Mouse (Mus musculus): Measurements from ENCODE around the gene Hmg20a.
"Not testable (repeated sequence)": the region's sequence is repeated elsewhere in the genome, so short reads cannot be mapped to it uniquely, and the experiment has no call there.

Gene Hmg20a

GRCm38 (mm10) chr9:56417948-56418737, at the start of gene Hmg20a, which contains the start of gene Peak1:
Gene Hmg20a (plus strand): TSS chr9:56418609.
Gene Peak1 (minus strand): TSS chr9:56418067.
- peak; percentile 100 for DNase-seq (ENCODE audit: low spot score)

- DNase-seq (ENCODE audit: low spot score) = no peak
These were observed 49.6 kb upstream of the Hmg20a start for GRCm38 (mm10) chr9:56368814-56369213.

GRCm38 (mm10) chr9:56370710-56371109, 47.7 kb upstream of the Hmg20a start:
- no peak for DNase-seq (ENCODE audit: low spot score)

DNA sequence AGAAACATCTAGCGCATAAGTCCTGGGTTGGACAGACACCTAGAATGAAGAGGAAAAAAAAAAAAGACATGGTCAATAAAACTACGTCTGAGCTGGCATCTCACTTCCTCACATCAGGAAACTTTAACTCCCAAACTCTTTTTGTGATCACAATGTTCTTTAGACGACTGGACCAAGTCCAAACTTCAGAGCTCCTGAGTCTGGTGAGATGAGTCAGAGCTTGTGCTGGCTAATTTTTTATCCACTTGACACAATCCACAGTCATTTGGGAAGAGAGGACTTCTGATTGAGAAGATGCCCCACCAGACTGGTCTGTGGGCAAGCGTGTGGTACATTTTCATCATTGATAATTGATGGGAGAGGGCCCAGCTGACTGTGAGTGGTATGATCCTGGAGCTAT, 44.0 kb upstream of the Hmg20a start:
- no peak for DNase-seq (ENCODE audit: low spot score)

DNA sequence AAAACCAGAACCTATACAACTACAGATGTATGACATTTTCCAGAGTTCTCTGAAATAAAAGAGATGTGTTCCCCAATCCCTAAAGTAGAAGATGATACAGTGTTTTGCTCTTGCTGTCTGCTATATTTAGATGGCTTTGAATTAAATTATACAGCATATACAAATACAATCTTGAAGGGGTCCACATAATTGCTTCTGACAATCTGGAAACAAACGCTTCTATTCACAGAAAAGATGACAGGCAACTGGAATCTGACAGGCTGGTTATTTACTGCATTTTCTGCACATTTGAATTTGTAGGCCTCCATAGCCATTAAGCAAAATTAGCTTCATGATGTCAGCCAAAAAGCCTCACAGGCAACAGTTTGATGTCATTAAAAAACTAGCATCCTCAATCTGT, 35.6 kb upstream of the Hmg20a start:
- no peak for DNase-seq (ENCODE audit: low spot score)

DNA sequence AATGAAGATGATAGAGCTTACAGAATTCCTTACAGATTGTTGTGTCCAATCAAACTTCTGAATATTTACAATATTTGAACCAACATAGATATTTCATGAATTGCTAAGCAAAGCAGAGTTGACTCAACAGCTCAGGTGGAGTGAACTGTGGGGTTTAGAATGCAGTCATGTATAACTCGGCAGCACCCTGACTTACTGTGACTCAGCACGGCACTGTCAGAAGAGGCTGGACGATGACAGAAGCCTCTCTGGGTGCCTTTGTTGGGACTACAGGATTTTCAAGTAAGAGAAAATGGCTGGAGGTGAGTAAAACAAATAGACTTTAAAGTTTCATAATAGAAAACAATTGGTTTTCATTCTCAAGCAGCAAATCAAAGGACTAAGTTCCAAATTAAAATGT, 25.6 kb upstream of the Hmg20a start:
- DNase-seq (ENCODE audit: low spot score) = no peak

DNA sequence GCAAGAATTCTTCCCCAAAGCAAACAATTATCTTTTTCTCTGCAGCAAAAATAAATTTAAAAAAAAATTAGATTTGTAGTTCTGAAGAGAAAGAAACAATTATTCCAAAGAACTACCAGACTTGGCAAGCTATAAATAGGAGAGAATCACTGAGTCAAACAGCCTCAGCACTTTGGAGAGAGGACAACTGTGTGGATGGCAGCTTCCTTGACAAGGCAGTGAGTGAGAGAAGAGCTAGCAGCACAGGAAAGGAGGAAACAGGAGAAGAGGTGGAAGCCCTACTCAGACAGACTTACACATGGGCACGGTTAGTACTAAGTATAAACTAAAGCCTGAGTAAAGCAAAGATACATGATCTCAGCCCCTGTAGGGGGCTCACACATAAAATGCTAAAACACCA, 22.1 kb upstream of the Hmg20a start:
- DNase-seq (ENCODE audit: low spot score) = no peak

GRCm38 (mm10) chr9:56404619-56405018, 13.8 kb upstream of the Hmg20a start:
- no peak for DNase-seq (ENCODE audit: low spot score)

GRCm38 (mm10) chr9:56409928-56410327, 8.5 kb upstream of the Hmg20a start:
- no peak for DNase-seq (ENCODE audit: low spot score)

GRCm38 (mm10) chr9:56412716-56413115, 5.7 kb upstream of the Hmg20a start:
- DNase-seq (ENCODE audit: low spot score) = no peak

- DNase-seq (ENCODE audit: low spot score) = no peak
These were observed 4.1 kb upstream of the Hmg20a start for GRCm38 (mm10) chr9:56414322-56414721.

DNA sequence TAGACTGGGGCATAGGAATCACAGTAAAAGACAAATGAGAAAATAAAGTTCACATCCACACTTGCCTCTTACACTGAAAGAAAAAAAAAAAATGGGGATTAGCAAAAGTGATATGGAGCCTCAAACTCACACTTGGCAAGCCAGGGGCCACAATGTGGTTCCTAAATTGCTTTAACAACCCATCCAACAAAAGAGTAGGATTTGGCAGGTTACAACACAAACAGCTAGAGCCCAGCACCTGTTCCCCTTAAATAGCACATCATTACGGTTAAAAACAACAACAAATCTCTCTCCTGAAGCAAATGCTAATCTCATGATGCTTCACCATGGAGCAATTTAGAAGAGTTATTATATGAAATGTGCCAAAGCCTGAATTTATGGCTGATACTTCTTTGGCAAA, 3.0 kb upstream of the Hmg20a start:
- DNase-seq (ENCODE audit: low spot score) = no peak

DNA sequence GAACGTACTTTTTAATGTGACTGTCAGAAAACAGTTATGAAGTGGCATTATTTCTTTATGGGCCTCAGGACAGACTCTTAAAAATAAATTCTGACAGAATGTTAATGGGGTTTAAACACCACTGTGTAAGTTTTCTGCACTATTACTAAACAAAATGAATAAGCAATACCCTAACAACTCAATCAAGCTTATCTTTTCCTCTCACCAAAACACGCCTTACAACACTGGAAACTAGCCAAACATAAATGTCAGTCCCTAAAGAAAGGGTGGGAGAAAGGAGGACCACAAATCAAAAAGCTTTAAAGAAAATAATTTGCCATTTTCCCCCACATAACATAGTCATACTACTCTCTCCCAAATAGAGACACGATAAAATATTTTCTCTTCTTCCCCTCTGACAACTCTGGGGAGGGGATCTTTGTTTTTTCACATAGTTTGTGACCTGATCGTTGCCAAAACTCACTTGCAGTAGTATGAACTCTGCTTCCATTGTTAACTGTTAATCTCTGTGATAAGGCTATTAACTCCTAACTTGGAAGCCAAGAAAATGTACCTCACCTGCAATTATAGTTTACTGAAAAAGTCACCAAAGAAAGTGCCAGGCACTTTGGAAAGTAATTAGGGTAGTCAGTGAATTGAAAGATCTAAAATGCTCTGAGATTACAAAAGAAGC, 2.3 kb upstream of the Hmg20a start:
- DNase-seq (ENCODE audit: low spot score) = no peak

GRCm38 (mm10) chr9:56417415-56417947, 928 bp upstream of the Hmg20a start:
- peak; percentile 69 for DNase-seq (ENCODE audit: low spot score)

DNA sequence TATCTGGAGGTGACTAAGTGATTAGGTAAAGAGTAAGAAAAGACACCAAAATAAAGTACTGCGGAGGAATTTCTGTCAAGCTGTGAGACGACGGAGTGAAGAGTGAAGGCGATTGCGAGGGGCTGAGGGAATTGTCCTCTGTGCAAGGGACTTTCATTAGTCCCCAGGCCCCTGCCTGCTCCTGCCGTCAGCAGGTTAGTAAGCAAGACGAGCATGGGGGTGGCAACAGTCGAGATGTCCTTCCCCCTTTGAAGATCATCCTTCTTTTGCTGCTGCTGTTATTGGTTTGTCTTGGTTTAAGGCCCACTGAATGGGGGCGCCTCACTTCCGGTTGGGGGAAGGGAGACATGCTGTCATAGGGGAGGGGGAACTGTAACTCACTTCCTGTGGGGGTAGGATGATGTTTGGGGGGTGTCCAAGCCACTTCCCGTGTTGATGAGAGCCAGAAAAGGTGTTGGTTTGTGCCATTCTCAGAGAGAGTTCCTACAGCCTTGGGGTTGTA, 380 bp downstream of the Hmg20a start:
- DNase-seq (ENCODE audit: low spot score) = peak; percentile 70

- DNase-seq (ENCODE audit: low spot score) = no peak
These were observed 1.8 kb downstream of the Hmg20a start for GRCm38 (mm10) chr9:56420236-56420635.

DNA sequence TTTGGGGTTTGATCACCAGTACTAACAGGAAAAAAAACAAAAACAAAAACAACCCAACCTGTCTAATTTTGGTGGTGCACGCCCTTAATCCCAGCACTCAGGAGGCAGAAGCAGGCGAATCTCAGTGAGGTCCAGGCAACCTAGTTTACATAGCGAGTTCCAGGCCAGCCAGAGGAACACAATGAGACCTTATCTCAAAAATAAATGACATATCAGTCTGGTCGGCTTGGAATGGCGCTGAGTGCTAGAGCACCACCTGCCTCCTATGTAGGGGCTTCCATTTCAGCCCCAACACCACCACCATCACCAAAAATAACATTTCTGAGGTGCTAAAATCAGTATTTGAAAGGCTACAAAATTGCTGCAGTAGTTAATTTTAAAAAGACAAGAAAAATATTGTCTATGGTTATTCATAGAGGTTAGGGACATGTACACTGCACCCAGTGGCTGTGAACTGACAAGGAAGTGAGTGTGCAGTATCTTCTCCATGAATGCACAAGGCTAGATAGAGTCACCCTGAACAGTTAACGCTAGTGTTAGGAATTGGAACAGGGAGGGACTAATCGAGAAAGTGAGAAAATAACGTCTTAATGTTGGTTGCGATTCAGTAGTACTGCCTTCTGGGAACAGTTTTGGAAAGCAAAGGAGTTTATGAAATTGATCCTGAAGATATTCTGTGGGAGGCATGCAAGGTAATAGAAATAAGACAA, 2.6 kb downstream of the Hmg20a start:
- DNase-seq (ENCODE audit: low spot score) = no peak

DNA sequence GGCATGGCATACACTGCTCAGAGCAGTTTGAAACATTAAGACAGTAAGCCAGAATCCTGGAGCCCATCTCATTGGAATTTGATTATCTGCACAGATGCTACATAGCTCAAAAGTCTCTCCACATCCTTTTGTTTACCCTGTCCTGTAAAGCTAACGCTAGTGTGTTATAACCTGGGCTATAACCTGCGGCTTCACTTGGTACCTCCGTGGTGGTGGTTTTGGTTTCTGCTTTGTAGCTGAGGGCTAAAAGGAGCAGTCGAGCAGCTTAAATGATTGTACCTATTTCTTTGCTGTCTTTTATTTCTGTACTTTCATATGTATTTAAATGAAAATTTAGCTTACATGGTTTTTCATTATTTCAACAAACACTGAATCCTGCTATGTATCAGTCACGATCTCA, 3.6 kb downstream of the Hmg20a start:
- no peak for DNase-seq (ENCODE audit: low spot score)

DNA sequence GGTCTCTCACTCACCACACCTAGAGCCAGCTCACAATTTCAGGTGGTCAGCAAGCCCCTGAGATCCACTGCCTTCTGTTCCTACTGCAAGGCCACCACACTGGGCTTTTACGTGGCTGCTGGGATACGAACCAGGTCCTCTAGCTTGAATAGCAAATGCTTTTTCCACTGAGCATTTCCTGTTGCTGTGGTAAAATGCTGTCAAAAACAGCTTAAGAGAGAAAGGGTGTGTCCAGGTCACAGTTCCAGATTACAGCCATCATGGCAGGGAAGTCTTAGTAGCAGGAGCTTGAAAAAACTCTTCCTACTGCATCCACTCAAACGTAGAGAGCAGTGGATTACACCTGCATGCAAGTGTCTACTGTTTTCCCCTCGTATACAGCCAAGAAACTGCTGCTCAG, 6.5 kb downstream of the Hmg20a start:
- no peak for DNase-seq (ENCODE audit: low spot score)

DNA sequence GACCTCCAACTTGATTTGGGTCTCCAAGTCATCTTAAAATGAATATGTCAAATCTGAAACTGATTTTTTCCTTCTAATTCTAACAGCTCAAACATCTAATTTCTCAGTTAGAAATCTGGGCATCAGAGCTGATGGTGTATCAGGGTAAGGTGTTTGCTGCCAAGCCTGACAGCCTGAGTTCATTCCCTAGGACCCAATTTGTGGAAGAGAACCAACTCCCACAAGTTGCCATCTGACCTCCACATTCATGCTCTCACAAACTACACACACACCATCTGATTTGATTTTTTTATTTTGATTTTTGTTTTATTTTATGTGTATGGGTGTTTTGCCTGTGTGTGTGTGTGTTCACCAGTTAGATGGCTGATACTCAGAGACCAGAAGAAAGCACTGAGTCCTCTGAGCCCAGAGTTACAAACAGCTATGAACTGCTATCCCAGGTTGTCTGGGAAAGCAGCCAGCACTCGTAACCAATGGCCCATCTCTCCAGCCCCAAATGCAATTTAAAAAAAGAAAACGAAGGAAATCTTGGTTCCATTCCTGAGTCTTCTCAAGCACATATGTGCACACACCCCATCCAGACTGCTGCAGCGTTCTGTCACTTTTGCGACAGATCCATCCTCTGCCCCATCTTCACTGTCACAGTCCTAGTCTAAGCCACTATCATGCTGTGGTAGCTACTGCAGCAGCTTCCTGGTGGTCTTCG, 17.6 kb downstream of the Hmg20a start:
- no peak for DNase-seq (ENCODE audit: low spot score)

DNA sequence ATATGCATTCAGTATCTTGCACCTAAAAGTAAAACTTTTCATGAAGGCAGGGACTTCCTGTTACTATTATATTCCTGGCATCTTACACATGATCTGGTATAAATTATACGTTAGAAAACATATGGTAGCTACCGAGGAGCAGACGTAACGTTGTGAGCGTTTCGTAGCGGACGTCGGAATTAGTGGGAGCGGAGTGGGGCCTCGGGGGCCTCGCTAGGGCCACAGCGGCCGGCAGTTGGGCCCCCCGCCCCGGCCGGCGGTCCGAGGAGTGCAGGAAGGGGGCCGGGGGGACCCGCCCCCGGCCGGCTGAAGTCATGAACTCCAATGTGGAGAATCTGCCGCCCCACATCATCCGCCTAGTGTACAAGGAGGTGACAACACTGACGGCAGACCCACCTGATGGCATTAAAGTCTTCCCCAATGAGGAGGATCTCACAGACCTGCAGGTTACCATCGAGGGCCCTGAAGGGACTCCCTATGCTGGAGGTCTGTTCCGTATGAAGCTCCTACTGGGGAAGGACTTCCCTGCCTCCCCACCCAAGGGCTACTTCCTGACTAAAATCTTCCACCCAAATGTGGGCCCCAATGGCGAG, 19.0 kb downstream of the Hmg20a start:
- not testable (repeated sequence) for DNase-seq (ENCODE audit: low spot score)
